Mouse (Mus musculus): ENCODE data around the gene Ppp4r3b.

Ppp4r3b gene

DNA sequence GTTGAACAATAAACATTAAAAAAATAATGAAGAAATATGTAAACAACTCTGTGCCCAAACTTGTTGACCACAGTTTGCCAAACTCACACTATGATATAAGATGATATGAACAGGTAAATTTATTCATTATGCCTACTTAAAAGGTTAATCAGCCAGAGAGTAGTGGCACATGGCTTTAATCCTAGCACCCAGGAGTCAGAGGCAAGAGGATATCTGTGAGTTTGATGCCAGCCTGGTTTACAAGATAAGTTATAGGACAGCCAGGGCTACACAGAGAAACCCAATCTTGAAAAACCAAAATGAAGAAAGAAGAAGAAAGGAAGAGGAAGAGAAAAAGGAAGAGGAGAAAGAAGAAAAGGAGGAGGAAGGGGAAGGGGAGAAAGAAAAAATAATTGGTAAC, 64.7 kb downstream of the Ppp4r3b start:
- DNase-seq (ENCODE audit: extremely low read depth, low read depth) = no peak

DNA sequence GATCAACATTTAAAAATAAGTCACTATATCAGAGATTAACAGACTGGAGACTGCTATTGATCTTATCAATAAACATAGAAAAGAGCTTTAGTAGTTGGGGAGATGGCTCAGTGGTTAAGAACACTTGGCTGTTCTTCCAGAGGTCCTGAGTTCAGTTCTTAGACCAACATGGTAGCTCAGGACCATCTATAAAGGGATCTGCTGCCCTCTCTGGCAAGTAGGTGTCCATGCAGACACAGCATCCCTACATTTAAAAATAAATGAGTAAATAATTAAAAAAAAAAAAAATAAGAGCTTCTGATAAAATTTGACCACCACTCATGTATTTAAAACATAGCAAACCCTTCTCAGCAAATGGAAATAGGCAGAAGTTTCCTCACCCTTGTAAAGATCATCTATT, 65.4 kb downstream of the Ppp4r3b start:
- DNase-seq (ENCODE audit: extremely low read depth, low read depth) = no peak

DNA sequence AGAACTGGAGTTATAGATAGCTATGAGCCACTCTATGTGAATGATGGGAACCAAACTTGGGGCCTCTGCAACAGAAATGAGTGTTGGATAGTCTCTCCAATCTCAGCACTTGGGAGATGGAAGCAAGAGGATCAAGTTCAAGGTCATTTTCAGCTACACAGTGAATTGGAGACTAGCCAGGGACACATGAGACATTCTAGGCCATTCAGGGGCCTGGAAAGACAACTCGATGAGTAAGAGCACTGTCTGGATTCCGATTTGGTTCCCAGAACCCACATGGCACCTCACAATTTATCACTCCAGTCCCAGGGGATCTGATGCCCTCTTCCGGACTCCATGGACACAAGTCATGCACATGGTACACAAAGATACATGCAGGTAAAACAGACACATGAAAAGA, 65.9 kb downstream of the Ppp4r3b start:
- DNase-seq (ENCODE audit: extremely low read depth, low read depth) = no peak

DNA sequence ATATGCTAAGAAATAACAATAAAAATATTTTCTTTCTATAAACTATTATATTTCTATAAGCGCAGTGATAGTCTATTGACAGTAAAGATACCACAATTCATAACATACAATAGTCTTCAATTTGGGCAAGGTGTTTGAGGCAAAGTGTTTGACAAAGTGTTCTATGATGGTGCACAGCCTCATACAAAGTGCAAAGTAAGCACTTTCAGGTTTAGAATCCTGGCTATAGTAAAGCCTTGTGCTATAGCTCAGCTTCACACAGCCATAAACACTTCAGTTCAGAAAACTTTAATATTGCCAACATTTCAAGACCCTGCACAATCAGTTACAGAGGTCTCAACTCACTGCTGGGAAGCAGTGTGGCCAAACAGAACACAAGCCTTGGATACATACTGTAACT, 66.7 kb downstream of the Ppp4r3b start:
- DNase-seq (ENCODE audit: extremely low read depth, low read depth) = no peak

DNA sequence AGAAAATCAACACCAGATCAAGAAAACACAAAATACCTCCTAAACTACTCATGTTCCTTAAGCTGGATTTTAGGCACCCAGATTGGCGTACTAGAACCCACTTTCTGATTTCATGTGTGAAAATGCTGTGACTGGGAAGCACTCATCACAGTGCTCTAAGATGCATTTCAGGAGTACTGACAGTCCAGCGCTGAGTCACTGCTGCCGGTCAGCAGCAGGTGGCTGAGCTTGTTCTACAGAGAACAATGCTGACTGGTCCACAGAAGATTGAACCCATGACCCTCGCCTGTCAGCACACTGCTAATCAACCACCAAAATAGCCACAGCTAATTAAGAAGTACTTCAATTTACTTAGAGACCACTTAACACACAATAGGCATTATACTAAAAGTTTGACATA, 69.3 kb downstream of the Ppp4r3b start:
- DNase-seq (ENCODE audit: extremely low read depth, low read depth) = no peak

DNA sequence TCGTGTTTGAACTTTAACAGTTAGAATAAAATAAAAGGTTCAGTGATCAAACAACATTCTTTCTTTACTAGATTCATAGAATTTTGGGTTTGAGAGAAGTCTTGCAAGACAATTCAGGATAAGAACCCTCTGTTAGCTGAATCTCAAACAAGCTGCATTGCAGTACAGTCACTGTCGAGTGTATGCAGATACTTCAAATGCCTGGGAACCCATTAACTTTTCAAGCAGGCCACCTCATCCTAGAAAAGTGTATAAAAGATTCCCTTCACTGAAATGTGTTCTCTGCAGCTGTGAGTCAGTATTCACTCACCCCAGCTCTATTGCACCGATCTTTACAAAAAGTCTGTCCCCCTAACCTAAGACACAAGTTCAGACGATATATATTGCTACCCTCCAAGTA, 73.3 kb downstream of the Ppp4r3b start:
- no peak for DNase-seq (ENCODE audit: extremely low read depth, low read depth)

DNA sequence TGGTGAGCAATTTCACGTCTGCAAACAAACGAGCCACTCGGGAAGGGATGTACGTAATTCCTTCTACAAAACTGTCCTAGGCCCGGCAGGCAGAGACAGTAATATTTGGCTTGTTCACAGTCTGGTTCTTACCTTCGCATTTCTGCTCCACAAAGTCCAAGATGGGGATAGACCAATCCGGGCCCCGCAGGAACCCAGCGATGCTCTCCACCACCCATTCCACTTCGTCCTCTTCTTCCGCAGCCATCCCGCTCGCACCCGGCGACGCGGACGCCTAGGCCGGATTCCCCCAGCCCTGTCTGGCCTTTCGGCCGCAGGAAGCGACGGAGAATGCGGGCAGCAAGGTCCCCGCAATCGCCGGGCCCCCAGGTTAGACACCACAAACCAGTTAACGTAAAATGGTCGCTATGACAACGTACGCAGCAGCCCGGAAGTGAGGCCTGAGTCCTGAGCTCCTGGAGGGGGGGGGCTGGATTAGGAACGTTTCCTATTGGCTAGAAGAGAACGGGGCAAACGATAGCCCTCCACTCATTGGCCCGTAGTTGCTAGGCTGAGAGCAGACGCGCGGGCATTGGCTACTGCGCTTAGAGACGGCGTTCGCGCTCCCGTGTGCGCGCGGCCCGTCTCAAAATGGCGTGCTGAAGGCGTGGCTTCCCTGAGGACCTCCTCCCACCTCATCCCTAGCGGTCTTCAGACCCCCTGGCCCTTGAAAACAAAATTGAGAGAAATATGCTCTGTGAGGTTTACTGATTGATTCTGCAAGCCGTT, 74.4 kb downstream of the Ppp4r3b start, which contains the start of gene Cfap36:
TSS of gene Cfap36 (minus strand) at position 527 of the 768 bp plus-strand sequence.
- peak; percentile 94 for DNase-seq (ENCODE audit: extremely low read depth, low read depth)

DNA sequence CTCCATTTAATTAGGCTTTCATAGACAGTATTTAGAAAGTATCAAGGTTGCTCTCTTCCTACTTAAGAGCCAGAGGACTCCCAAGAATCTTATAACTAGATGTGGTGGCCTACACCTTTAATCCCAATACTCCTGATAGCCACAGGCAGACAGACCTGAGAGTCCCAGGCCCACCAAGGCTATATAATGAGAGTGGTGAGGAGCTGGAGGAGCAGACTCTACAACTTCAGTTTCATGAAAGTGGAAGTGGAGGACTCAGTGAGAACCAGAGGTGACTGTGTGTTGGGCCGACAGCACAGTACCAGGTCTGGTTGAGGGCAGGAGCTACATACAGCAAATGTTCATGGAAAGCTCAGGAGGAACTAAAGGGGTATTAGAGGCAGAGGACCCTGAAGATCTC, 75.0 kb downstream of the Ppp4r3b start:
- DNase-seq (ENCODE audit: extremely low read depth, low read depth) = no peak

DNA sequence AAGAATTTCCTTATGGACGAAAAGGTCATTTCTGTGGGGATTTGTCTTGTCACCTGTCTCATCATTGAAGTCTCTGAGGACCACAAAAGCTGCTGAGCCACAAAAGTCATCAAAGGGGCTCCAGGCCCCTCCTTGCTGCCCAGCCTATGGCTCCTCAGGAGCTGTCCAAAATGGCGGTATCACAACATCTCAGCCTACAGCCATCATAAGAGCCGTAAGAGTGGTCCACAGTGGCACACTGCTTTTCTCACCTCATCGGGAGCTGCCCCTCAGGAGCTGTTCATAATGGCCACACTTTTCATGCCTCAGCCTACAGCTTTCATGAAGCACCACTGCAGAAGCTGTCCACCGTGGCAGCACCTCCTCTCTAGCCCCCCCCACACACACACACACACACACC, 75.7 kb downstream of the Ppp4r3b start:
- no peak for DNase-seq (ENCODE audit: extremely low read depth, low read depth)

DNA sequence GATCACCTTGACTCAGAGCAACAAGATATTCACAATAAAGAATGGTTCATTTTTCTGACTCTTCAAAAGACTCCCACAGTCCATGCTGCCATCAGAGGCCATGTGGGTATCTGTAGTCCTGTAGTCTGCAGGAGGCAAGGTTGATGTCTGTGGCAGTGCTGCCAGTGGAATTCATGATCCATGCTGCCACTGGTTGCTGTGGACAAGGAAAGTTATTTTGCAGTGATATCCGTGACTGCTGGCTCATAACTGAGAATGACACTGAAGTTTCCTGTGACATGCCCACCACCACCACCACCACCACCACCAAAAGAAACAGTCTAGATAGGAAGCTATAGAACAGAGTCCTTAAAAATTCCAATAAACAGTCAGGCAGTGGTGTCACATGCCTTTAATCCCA, 82.0 kb downstream of the Ppp4r3b start:
- no peak for DNase-seq (ENCODE audit: extremely low read depth, low read depth)

DNA sequence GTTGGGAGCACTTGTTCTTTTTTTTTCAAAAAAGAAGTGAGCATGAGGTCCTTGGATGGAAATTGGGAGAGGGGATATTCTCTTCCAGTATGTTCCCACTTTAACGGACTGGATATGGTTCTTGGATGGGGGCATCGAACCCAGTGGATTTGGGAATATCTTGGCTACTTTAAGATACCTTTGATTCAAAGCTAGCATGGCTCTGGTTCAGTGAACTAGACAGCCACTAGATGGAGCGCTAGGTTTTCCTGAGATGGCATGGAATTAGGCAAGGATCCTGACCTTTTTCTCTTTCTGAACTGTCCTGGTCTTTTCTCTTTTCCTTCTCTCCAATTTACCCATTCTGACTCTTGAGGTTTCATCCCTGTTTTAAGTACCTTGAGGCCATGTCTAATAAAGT, 95.1 kb downstream of the Ppp4r3b start:
- peak; percentile 1 for DNase-seq (ENCODE audit: extremely low read depth, low read depth)

All from MEL-GATA-1-ER (cell line).